Mouse (Mus musculus) cerebellum, adult 2 months (tissue): ENCODE measurements at regions not wholly inside any gene's neighbourhood (a gene's known extent, or its start where the extent isn't known, plus 50 kb on each side); places are given as distances from the start of the nearest gene placed in this dataset.

Experiments
- DNase-seq, 2 experiments: peaks; one replicate each; pipeline ENCODE4 v3.0.0; 2021
- H3K27ac ChIP-seq: fragments of 200-500 bp; 2 replicates; pipeline ENCODE4 v1.5.1; 2012; ENCODE audit warnings: low read length, control low read depth, inconsistent platforms; ENCODE audit not compliant: insufficient read depth
- H3K27me3 ChIP-seq: fragments of 200-500 bp; 2 replicates; pipeline ENCODE4 v1.6.1; 2012; ENCODE audit warnings: inconsistent platforms, mild to moderate bottlenecking, low read length, moderate library complexity; ENCODE audit not compliant: control insufficient read depth, insufficient read depth
- H3K4me1 ChIP-seq: fragments of 200-500 bp; 2 replicates; pipeline ENCODE4 v1.6.1; 2011; ENCODE audit warnings: low read length; ENCODE audit not compliant: control insufficient read depth, insufficient read depth
- H3K4me3 ChIP-seq: fragments of 200-500 bp; replicated peaks from 2 replicates; pipeline ENCODE3; 2011; ENCODE audit warnings: mild to moderate bottlenecking, low read depth, low read length, control low read depth; ENCODE audit not compliant: insufficient read depth
- CTCF ChIP-seq: fragments of 200-500 bp; IDR thresholded peaks from 2 replicates; pipeline ENCODE4 v1.5.1; 2011; ENCODE audit warnings: low read depth, mild to moderate bottlenecking, control low read depth, low read length, moderate library complexity, borderline replicate concordance; ENCODE audit not compliant: insufficient read depth
- POLR2A ChIP-seq: fragments of 200-500 bp; IDR thresholded peaks from 2 replicates; pipeline ENCODE4 v1.6.1; 2011; ENCODE audit warnings: low read length, control low read depth, borderline replicate concordance; ENCODE audit not compliant: insufficient read depth
- WGBS: fragments of 180-500 bp; shearing (Covaris S2); methylation state at CpG from one replicate; pipeline ENCODE4 v1.1.7; 2018; 5-methylcytosine and 5-hydroxymethylcytosine counted together

GRCm38 (mm10) chrX:99608284-99608692 is 137.2 kb upstream of the Pja1 start:
- Histone ChIP-seq H3K27ac (no peak overlapping the region), H3K4me1 (no peaks in the 10 kb centered on the region), H3K27me3 (no peaks in the 10 kb centered on the region), H3K4me3 (no peak overlapping the region)
- 70% methylated on average over 2 of the region's 2 CpGs for WGBS
- TF ChIP-seq POLR2A (no peak), CTCF (no peak)
- DNase-seq: no peak

- TF ChIP-seq POLR2A (no peak), CTCF (no peak)
- Histone ChIP-seq H3K4me1 (no peaks in the 10 kb centered on the region), H3K27me3 (no peaks in the 10 kb centered on the region), H3K27ac (no peak overlapping the region), H3K4me3 (no peak overlapping the region)
- DNase-seq: no peak
- WGBS: 47% methylated on average over 10 of the region's 10 CpGs
These were observed 134.2 kb upstream of the Pja1 start for GRCm38 (mm10) chrX:99605084-99605824.

- no peaks in the 10 kb centered on the region for H3K27me3 ChIP-seq
- DNase-seq: no peak
- WGBS: 76% methylated on average over 6 of the region's 6 CpGs
- no peak overlapping the region for H3K27ac ChIP-seq
- TF ChIP-seq POLR2A: no peak
- no peak for TF ChIP-seq CTCF
- no peak overlapping the region for H3K4me3 ChIP-seq
- no peaks in the 10 kb centered on the region for H3K4me1 ChIP-seq
These were observed 132.6 kb upstream of the Pja1 start for GRCm38 (mm10) chrX:99603714-99604113.

GRCm38 (mm10) chrX:99602268-99602885 is 131.3 kb upstream of the Pja1 start:
- TF ChIP-seq POLR2A (no peak), CTCF (no peak)
- WGBS: 50% methylated on average over 12 of the region's 12 CpGs
- no peaks in the 10 kb centered on the region for H3K4me1 ChIP-seq
- H3K27ac ChIP-seq: no peak overlapping the region
- H3K4me3 ChIP-seq: no peak overlapping the region
- no peak for DNase-seq
- no peaks in the 10 kb centered on the region for H3K27me3 ChIP-seq

- DNase-seq: no peak
- WGBS: 64% methylated on average over 6 of the region's 6 CpGs
- no peaks in the 10 kb centered on the region for H3K27me3 ChIP-seq
- no peak overlapping the region for H3K4me3 ChIP-seq
- TF ChIP-seq CTCF (no peak), POLR2A (no peak)
- no peaks in the 10 kb centered on the region for H3K4me1 ChIP-seq
- no peak overlapping the region for H3K27ac ChIP-seq
These were observed 124.4 kb upstream of the Pja1 start for GRCm38 (mm10) chrX:99595493-99595892.

- TF ChIP-seq CTCF (no peak), POLR2A (no peak)
- Histone ChIP-seq H3K27me3 (no peaks in the 10 kb centered on the region), H3K4me3 (no peak overlapping the region), H3K4me1 (no peaks in the 10 kb centered on the region), H3K27ac (no peak overlapping the region)
- WGBS: 46% methylated on average over 19 of the region's 28 CpGs
- DNase-seq: no peak
These were observed 122.9 kb upstream of the Pja1 start for GRCm38 (mm10) chrX:99593872-99594487.

GRCm38 (mm10) chrX:99592980-99593379 is 121.9 kb upstream of the Pja1 start:
- Histone ChIP-seq H3K27me3 (no peaks in the 10 kb centered on the region), H3K27ac (no peak overlapping the region), H3K4me1 (no peaks in the 10 kb centered on the region), H3K4me3 (no peak overlapping the region)
- TF ChIP-seq POLR2A (no peak), CTCF (no peak)
- no peak for DNase-seq
- WGBS: 57% methylated on average over 11 of the region's 11 CpGs

- 41% methylated on average over 2 of the region's 2 CpGs for WGBS
- Histone ChIP-seq H3K27ac (no peak overlapping the region), H3K27me3 (no peaks in the 10 kb centered on the region), H3K4me3 (no peak overlapping the region), H3K4me1 (no peaks in the 10 kb centered on the region)
- no peak for DNase-seq
- TF ChIP-seq CTCF: no peak
- TF ChIP-seq POLR2A: no peak
These were observed 116.2 kb upstream of the Pja1 start for GRCm38 (mm10) chrX:99587284-99587683.
